Mouse (Mus musculus) G1E-ER4 (cell line): Measurements from ENCODE around the gene Arfgef2. TPM values are rescaled to one million over a fixed set of nuclear protein-coding genes. Genes with fewer than 3 reads are reported as not detected.

Source experiments
- GATA1 ChIP-seq: IDR thresholded peaks from one replicate; pipeline ENCODE4 v1.8.0; 2012; ENCODE audit warnings: low read length, inconsistent platforms
- polyA plus RNA-seq: library from polyadenylated mRNA; stranded (reverse); fragments of >175 nt; gene quantifications from 2 replicates; pipeline ENCODE4 v1.2.3, GENCODE M21; 2012

Arfgef2 gene
- polyA plus RNA-seq, 1 experiment, result 9.8 TPM

- TF ChIP-seq GATA1, result no peak
These were observed 70.2 kb downstream of the Arfgef2 start for GRCm38 (mm10) chr2:166875561-166875960.

- no peak for TF ChIP-seq GATA1
These were observed 70.9 kb downstream of the Arfgef2 start for GRCm38 (mm10) chr2:166876331-166876730.

DNA sequence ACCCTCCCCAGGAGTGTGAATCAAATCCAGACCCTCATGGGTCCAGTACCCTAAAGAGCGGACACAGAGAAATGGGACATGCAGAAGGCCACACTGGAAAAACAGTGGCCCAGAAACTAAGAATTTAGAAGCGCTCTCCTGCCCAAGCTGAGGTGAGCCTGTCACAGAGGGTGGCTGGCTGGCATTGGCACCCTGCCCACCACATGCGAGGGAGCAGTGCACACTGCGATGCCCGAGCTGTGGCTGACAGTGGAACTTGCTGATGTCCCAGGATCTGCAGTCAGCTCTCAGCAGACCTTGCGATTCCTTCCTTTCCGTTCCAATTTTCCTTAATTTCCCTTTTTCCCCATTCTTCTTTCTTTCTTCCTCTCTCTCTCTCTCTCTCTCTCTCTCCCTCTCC, 79.7 kb downstream of the Arfgef2 start:
- TF ChIP-seq GATA1, result no peak

- no peak for TF ChIP-seq GATA1
These were observed 80.2 kb downstream of the Arfgef2 start for GRCm38 (mm10) chr2:166885619-166886018.

GRCm38 (mm10) chr2:166886231-166886630, 80.8 kb downstream of the Arfgef2 start:
- no peak for TF ChIP-seq GATA1

DNA sequence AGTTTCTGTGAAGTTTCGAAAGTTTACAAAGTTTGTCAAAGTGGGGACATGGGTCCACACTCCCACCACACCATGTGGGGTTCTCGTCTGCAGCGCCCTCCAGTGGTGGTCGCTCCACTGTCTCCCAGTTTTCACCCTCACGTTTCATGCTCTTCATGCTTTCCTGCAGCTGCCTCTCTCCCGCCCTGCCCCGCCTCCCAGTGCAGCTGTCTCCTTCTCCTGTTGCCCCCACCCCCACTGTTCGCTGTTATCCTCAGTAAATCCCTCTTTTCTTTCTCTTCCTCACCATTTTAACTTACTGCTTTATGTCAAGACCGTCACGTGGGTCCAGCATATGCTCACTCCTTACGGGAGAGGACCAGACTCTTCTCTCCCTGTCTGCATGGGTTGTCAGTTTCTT, 82.4 kb downstream of the Arfgef2 start:
- TF ChIP-seq GATA1, result no peak

GRCm38 (mm10) chr2:166891366-166891880, 86.0 kb downstream of the Arfgef2 start:
- TF ChIP-seq GATA1, result no peak

DNA sequence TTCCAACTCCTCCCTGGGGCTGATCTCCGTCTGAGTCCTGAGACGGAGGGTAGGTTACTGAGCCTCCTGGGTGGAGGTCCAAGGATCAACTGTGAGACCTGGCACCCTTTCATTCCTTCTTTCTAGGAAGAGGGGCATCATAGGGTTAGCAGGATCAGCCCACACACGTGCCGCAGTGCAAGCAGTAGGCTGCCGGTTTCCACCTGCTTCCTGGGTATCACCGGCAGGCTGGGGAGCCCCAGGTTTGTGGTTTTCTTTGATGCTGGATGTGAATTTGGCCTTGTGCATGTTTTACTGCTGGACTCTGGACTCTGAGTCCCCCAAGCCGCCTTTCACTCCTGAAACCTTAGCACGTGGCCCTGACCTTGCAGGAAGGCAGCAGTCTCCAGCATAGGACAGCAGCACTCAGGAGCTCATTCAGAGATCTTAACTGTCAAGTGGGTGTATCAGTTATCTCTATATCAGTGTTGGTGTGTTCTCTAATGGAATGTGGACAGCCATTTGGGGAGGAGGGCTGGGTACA, 86.8 kb downstream of the Arfgef2 start:
- no peak for TF ChIP-seq GATA1

GRCm38 (mm10) chr2:166893036-166893435, 87.6 kb downstream of the Arfgef2 start:
- TF ChIP-seq GATA1, result no peak

- no peak for TF ChIP-seq GATA1
These were observed 91.0 kb downstream of the Arfgef2 start for GRCm38 (mm10) chr2:166896368-166896767.

- TF ChIP-seq GATA1, result no peak
These were observed 91.6 kb downstream of the Arfgef2 start for GRCm38 (mm10) chr2:166896974-166897373.

- no peak for TF ChIP-seq GATA1
These were observed 93.8 kb downstream of the Arfgef2 start for GRCm38 (mm10) chr2:166899161-166899560.

DNA sequence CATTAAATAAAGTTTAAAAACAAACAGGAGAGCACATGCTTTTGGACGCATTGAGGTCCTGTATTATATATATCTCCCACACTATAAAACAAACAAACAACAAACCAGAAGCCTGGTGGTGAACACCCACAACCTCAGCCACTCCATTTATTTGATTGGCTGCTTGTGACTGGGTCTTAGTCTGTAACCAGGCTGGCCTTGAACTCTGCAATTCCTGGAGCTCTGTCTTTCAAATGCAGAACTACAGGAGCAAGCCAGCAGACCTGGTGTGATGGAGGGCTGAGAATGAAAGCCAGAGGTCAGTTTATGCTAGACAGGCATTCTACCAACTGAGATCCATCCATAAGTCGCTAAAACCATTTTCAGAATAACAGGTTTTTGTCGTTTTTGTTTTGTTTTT, 94.4 kb downstream of the Arfgef2 start:
- no peak for TF ChIP-seq GATA1

- no peak for TF ChIP-seq GATA1
These were observed 95.6 kb downstream of the Arfgef2 start for GRCm38 (mm10) chr2:166900792-166901505.

DNA sequence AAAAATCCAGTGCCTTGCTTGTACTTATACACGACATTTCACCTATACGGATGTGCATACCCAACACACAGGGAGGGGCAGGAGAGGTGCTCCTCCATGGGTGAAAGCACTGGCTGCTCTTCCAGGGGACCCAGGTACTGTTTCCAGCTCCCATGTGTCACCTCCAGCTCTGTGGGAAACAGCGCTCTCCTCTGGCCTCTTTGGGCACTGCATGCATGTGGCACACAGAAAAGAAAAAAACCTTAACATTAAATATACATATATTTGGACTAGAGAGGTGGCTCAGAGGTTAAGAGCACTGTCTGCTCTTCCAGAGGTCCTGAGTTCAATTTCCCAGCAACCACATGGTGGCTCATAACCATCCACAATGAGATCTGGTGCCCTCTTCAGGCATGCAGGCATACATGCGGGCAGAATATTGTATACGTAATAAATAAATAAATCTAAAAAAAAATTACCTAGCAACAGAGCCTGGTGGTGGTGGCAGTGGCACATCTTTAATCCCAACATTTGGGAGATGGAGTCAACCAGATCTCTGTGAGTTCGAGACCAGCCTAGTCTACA, 98.4 kb downstream of the Arfgef2 start:
- TF ChIP-seq GATA1, result no peak

DNA sequence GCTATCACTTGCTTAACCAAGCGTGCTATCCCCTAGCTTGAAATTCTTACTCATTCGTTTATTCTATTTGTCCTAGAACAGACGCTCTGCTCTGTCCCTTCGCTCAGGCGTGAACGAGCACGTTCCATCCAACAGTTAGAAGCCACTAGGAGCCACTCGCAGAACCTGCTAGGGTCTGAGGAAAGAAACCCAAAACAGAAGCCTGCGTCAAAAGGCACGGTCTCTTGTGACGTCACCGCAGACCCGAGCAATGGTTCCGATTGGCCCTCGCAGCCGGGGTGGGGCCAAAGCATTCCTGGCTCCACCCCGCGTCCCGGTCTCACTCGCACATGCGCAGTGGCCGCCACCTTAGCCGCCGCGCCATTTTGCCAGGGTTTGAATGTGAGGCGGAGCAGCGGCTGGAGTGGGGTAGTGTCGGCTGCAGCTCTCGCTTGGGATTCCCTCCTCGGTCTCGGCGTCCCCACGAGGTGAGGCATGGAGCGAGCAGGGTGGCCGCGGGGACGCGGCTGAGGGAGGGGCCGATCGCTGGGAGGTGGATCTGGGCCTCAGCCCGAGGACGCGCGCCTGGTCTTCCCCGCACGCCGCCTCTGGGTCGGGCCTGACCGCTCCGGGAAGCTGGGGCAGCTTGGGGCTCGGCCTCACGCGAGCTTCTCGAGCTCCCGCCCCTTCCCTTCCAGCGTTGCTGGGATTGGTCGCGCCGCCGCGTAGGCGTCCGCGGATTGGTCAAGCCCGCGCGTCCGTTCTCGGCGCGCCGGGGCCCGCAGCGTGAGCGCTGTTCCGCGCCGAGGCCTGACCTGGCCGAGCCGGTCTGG, 100.5 kb downstream of the Arfgef2 start, which contains the start of gene Cse1l:
TSS of gene Cse1l (plus strand) at position 330 of the 812 bp plus-strand sequence.
- no peak for TF ChIP-seq GATA1
